ENCODE assay signal across 8 mouse cellular contexts in genomic region chr1:82150219-82151128, GRCm38 (mm10).
A peak's percentile ranks its signal among the peaks of the same experiment; 100 is the strongest.
DNase-seq lines count a peak whose midpoint lies in the region; ATAC-seq and TF ChIP-seq lines count a peak whose summit lies in the region.

No protein-coding gene starts in this region.

- H3K27me3 ChIP-seq in embryonic facial prominence, embryonic 13.5 days: peaks cover 5% of the 10 kb centered on the region; the same call in 1 of the 2 replicates
- H3K27me3 ChIP-seq in midbrain, embryonic 12.5 days: no peaks in the 10 kb centered on the region

- no peaks in the 10 kb centered on the region for H3K9me3 ChIP-seq in embryonic facial prominence, embryonic 13.5 days
- no peaks in the 10 kb centered on the region for H3K9me3 ChIP-seq in midbrain, embryonic 12.5 days

- TF ChIP-seq POLR2A in brain, embryonic 14.5 days (IDR thresholded peaks at IDR 0.05; ENCODE audit: borderline replicate concordance, extremely low read depth, insufficient read depth, insufficient read length, poor library complexity, severe bottlenecking): no peak

- no peak overlapping the region for H3K4me2 ChIP-seq in embryonic facial prominence, embryonic 13.5 days
- H3K4me2 ChIP-seq in midbrain, embryonic 12.5 days (replicated peaks): no peak overlapping the region

- no peaks in the 10 kb centered on the region for H3K36me3 ChIP-seq in embryonic facial prominence, embryonic 13.5 days
- H3K36me3 ChIP-seq in midbrain, embryonic 12.5 days: no peaks in the 10 kb centered on the region

- no peak overlapping the region for H3K9ac ChIP-seq in embryonic facial prominence, embryonic 13.5 days
- H3K9ac ChIP-seq in midbrain, embryonic 12.5 days (replicated peaks): no peak overlapping the region

- ATAC-seq in embryonic facial prominence, embryonic 13.5 days (ENCODE audit: insufficient number of reproducible peaks, insufficient read depth, low FRiP score, low TSS enrichment, low read depth): peak; percentile 37; the same call in 1 of the 2 replicates
- ATAC-seq in midbrain, embryonic 12.5 days (ENCODE audit: low FRiP score, low read depth): peak; percentile 56; the same call in 1 of the 2 replicates

- no peak for TF ChIP-seq CTCF in brain, embryonic 14.5 days (IDR thresholded peaks at IDR 0.05; ENCODE audit: borderline replicate concordance, extremely low read depth, insufficient read depth, insufficient read length)

- WGBS in embryonic facial prominence, embryonic 13.5 days: 54% methylated on average over 13 of the region's 13 CpGs
- 71% methylated on average over 13 of the region's 13 CpGs for WGBS in midbrain, embryonic 12.5 days

- peak; percentile 90 for DNase-seq in brain, embryonic 14.5 days (ENCODE audit: low read depth)
- DNase-seq in heart, adult 8-10 months (ENCODE audit: low spot score): peak; percentile 11
- peak; percentile 27 for DNase-seq in kidney, adult 11 months
- peak; percentile 6 to 10 for DNase-seq in left cerebral cortex, adult 8-10 months (ENCODE audit: low spot score in 2 of 2)
- peak; percentile 78 for DNase-seq in testis, postnatal 10 days (ENCODE audit: low spot score)
- DNase-seq in c-Kit-positive CD71-positive TER-119-positive erythroid progenitor cells, embryonic 14.5 days (ENCODE audit: low spot score): no peak

- H3K4me3 ChIP-seq in embryonic facial prominence, embryonic 13.5 days: no peak overlapping the region
- no peak overlapping the region for H3K4me3 ChIP-seq in midbrain, embryonic 12.5 days

- H3K4me1 ChIP-seq in embryonic facial prominence, embryonic 13.5 days: peaks cover 8% of the 10 kb centered on the region
- no peaks in the 10 kb centered on the region; the same call in 1 of the 2 replicates for H3K4me1 ChIP-seq in midbrain, embryonic 12.5 days

- H3K27ac ChIP-seq in embryonic facial prominence, embryonic 13.5 days: peak overlapping the region; percentile 48; the same call in 1 of the 2 replicates
- no peak overlapping the region for H3K27ac ChIP-seq in midbrain, embryonic 12.5 days (replicated peaks)
